Mouse (Mus musculus): Measurements from ENCODE around the gene Rnf138rt1.

Gene Rnf138rt1

DNA sequence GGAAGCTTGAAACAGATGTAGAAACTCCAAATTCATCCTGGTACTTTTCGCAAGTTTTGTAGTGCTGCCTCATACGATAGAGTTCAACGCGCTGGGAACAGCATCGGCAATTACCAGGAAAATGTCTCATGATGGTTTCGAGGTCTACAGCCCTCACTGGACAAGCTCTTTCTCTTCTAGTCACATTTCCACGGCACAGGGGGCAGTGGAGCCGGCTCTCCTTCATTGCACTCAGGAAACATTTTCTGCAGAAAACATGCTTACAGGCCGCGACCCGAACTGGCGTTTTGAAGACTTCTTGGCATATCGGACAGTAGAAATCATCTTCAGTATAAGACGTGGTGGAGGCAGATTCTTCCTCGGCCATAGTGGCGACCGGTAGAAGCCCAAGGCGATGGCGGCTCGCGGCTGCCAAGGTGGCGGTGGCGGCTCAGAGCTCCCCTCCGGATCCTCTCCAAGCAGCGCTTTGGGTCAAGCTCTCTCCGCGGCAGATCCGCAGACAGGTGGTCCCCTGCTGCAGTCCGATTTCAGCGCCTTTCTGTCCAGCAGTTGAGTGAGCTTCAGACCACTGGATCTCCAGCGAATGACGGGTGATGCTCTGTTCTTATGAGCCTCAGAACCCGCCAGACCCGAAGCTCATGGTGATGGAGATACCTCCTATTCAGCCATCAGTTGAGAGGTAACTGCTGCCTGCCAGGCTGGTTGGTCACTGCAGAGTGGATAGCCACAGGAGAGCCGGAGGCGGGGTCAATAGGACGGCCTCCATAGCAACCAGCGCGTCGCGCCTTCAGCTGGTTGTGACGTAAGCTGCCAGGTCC is at the start of gene Rnf138rt1:
TSS of gene Rnf138rt1 (minus strand) at position 713 of the 818 bp plus-strand sequence.
- peak; percentile 69 for DNase-seq (ENCODE audit: low spot score)

DNA sequence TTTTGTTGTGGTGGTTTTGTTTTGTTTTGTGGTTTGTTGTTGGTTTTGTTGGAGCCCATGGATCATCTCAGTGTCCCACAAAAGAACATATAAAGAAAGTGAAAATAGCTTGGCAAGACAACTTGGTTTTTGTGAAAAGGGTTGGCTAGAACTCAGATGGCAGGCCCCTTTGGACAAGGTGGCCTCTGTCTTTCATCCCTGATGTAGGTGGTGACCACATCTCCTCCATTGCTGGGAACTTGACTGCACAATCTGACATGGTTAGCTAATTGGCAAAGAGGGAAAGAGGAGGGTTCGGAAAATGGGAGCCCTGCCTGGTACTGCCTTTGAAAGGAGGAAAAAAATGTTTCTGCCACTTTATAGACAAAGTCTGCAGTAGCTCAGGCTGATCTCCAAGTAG is 46.1 kb upstream of the Rnf138rt1 start:
- no peak for DNase-seq (ENCODE audit: low spot score)

DNA sequence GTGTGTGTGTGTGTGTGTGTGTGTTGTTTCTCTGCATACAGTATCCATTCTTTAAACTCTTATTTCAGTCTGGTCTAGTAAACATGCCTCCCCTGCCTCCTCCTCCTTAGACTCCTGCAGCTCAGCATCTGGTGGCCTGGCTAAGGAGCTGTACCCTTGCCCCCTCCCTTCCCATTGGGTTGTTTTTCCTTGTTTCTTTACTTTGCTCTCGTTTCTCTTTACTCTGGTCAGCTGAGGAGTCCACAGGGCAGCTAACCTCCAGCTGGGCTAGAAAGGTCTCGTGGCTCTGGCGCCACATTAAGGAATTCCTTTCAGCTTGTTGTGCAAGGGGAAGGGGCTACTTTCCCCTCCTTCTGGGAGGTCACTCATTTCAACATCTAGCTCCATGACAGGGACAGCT is 5.2 kb upstream of the Rnf138rt1 start:
- DNase-seq (ENCODE audit: low spot score): peak; percentile 21

DNA sequence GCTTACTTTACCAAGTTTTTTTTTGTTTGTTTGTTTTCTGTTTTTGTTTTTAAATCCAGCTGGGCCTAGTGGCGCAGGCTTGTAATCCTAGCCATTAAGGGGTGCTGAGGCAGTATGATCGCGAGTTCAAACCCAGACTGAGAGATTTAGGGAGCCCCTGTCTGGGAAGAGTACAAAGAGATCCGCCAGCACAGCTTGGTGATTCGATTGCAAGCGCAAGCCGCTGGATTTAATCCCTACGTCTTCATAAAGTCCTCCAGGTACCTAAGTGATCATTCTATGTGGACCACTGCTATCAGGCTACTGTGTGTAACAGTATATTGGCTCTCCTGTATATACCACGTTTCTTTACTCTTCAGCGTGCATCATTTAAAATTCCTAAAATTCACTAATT is 303 bp upstream of the Rnf138rt1 start:
- DNase-seq (ENCODE audit: low spot score): no peak

DNA sequence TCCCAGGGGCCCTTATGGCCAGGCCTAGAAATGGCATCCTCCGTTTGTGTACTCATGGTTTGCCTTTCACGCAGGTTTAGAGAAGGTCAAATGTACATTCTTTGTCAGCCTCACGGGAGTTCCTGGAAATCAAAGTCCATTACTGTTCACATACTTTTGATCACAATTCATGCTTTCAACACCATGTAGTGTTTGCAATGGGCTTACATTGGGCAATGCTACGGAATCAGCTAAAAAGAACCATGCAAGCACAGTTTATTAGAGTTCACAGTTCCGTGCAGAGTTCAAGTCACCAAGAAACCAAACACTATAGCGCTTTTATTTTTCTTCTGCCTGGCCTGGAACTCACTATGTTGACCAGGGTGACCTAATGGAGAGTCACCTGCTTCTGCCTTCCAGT is 15.1 kb downstream of the Rnf138rt1 start:
- DNase-seq (ENCODE audit: low spot score): no peak

DNA sequence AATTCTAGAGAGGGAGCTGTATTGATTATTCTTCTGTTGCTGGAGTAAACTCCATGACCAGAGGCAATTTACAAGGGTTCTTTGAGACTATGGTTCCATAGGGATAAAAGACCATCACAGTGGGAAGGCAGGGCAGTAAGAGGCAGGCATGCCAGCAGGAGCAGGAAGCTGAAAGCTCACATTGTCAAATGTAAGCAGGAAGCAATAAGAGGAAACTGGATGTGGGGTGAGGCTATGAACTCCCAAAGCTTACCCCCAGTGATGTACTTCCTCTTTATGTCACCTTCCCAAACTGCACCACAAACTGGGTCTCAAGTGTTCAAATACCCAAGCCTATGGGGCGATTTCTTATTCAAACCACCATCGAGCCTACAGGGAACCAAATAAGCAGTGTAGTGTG is 17.2 kb downstream of the Rnf138rt1 start:
- DNase-seq (ENCODE audit: low spot score): no peak

DNA sequence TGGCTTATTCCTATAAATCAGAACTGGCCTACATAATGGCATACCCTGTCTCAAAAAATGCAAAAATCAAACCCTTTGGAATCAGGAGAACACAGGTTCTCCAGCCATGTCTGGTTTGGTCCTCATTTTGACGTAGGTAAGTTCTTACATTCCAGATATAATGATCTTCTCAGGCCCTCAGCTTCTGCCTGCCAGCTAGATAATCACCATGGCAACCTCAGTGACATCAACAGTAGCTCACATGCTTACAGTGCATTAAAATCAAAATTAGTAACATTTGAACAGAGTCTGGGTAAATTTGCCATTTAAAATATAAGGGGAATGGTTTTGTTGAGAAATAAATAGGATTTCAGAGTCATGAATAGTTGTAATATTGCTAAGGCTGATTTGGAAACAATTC is 22.2 kb downstream of the Rnf138rt1 start:
- no peak for DNase-seq (ENCODE audit: low spot score)

DNA sequence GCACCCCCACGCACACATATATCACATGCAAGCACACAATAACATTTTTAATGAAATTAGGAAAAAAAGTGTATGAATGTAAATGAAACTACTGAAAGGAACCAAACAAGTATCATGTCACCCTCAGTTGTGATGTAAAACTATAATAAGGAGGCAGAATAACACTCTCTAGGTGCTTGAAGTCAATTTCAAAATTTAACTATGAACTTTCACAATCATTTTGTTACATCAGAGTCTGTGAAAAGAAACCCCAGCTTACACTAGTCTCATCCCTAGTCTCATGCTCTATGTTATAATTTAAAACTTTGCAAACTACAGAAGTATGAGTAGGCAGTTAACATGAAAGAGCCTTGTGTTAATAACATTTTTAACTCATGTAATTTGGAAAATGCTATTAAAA is 27.0 kb downstream of the Rnf138rt1 start:
- no peak for DNase-seq (ENCODE audit: low spot score)

DNA sequence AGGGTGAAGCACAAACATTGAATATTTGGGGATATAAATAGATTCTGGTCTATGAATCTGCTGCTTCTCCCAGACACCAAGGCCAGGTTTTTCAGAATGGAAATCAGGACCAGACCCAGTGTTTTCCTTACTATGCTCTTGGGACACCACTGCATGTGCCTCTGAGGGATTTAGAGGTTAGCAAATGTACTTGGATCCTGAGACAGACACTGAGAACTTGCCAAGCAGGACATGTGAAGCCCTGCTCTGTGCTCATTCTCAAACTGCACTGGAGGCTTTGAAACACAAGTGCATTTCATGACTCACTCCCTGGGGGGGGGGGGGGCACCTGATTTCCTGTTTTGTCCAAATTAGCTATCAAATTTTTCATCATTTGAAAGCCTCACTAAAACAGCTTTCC is 37.5 kb downstream of the Rnf138rt1 start:
- no peak for DNase-seq (ENCODE audit: low spot score)

DNA sequence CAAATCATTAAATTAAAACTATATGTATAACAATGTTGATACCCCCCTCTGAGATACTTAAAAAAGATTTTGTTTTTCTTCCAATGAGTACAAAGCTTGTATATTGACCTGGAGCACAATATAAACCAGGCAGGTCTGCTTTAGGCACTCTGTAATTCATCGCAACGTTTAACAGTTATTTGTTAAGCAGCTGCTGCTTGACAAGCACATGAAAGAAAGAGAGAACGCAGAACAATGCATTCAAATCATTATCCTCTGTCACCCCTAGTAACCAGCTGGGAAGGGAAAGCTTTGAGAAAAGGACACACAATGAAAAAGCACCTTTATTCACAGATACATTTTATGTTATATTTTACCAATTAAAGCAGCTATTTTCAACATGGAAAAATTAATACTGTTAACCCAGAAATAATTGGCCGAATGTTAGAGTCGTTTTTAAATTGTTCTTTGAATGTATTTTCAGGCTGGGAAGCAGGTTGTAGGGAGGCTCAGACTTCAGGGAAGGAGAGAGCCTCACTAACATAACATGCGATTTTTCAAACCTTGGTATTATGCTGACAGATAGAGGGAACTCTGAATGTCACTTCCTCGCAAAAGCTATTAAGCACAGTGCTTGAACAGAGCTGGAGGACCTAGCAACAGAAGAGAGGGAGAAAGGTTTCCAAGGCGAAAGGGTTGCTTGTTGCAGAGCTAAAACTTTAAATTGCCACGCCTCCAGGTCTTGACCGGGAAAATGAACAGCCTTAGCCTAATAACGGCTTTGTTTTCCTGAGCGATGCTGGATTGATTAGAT is 38.1 kb downstream of the Rnf138rt1 start:
- DNase-seq (ENCODE audit: low spot score): peak; percentile 43

DNA sequence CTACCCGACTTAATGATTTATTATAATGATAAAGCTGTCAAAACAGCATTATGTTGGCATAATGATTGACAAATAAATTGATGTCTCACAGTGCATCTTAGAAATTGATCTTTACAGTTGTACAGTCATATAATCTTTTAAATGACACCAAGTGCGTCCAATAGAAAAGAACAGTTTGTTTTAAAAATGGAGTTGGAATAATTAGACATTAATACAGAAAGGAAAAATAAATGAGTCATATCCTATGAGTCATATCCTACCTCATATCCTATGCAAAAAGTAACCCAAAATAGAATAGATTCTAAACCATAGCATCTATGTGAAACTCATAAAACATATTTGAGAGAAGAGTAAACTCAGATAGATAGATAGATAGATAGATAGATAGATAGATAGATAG is 40.5 kb downstream of the Rnf138rt1 start:
- no peak for DNase-seq (ENCODE audit: low spot score)
